Mouse (Mus musculus): ENCODE data around the gene Nop9. TPM values are rescaled to one million over a fixed set of nuclear protein-coding genes. Genes with fewer than 3 reads are reported as not detected.

The Nop9 gene
- total RNA-seq, 1 experiment, result 30.0 TPM

DNA sequence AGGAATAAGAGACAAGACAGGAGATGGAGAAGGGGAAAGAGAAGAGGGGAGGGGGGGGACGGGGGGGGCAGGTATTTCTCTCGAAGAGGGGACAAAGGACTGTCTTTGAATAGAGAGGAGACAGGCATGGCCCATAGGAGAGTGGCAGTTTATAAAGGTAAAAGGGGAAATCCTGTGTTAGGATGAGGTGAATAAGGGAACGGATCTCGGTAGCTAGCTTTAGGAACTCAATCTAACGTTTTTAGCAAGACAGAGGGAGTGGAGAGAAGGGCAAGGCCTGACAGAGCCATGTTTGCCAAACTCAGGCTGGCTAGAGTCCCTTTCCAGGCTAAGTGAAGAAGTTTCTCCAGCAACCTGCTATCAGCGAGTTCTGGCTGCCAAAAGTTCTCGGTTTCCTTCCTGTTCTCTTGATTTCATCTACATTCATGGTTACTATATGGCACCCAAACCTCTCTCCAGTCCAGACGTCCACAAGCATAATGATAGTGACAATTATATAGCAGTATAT lies 23.0 kb upstream of the Nop9 start:
- Histone ChIP-seq H3K36me3 (ENCODE audit: control insufficient read depth, insufficient read depth, low read length, poor library complexity, severe bottlenecking) (peaks cover 20% of the 10 kb centered on the region; the same call in 1 of the 2 replicates), H3K9ac (ENCODE audit: insufficient read depth, low read depth, low read length, poor library complexity, severe bottlenecking) (peak overlapping the region; percentile 77; the same call in 1 of the 2 replicates), H3K4me3 (ENCODE audit: insufficient read depth in 1 of 2, low read depth in 1 of 2, low read length in 2 of 2, poor library complexity in 1 of 2, severe bottlenecking in 1 of 2) (peak overlapping the region; percentile 76 to 90), H3K9me3 (ENCODE audit: control insufficient read depth, insufficient read depth, low read depth, low read length) (no peaks in the 10 kb centered on the region), H3K4me1 (ENCODE audit: control insufficient read depth in 2 of 2, insufficient read depth in 2 of 2, low read length in 2 of 2, poor library complexity in 1 of 2) (peaks cover 6 to 27% of the 10 kb centered on the region in 2 experiments; a peak in 3 of 4 replicates), H3K27ac (ENCODE audit: insufficient read depth, low read depth, low read length, poor library complexity, severe bottlenecking) (no peak overlapping the region)
- TF ChIP-seq HCFC1 (IDR thresholded peaks at IDR 0.05; ENCODE audit: borderline replicate concordance, insufficient read depth, low read length) (no peak), CHD2 (IDR thresholded peaks at IDR 0.05; ENCODE audit: low read depth, low read length) (no peak), ZNF384 (IDR thresholded peaks at IDR 0.05; ENCODE audit: low read depth, low read length) (no peak), MAFK (IDR thresholded peaks at IDR 0.05; ENCODE audit: insufficient read depth, low read depth, low read length) (no peak), ZC3H11A (IDR thresholded peaks at IDR 0.05; ENCODE audit: borderline replicate concordance, low read depth, low read length) (no peak)
- in situ Hi-C loops (cut with MboI; ENCODE audit: low sequenced_read_pairs in 2 of 2, unreplicated experiment in 2 of 2), result no loop called here
- DNase-seq (ENCODE audit: low read depth, low spot score), result no peak

GRCm38 (mm10) chr14:55723433-55723832 lies 22.1 kb upstream of the Nop9 start:
- Histone ChIP-seq H3K36me3 (ENCODE audit: control insufficient read depth, insufficient read depth, low read length, poor library complexity, severe bottlenecking) (peaks cover 13% of the 10 kb centered on the region; the same call in 1 of the 2 replicates), H3K9me3 (ENCODE audit: control insufficient read depth, insufficient read depth, low read depth, low read length) (no peaks in the 10 kb centered on the region), H3K27ac (ENCODE audit: insufficient read depth, low read depth, low read length, poor library complexity, severe bottlenecking) (no peak overlapping the region), H3K4me3 (ENCODE audit: insufficient read depth in 1 of 2, low read depth in 1 of 2, low read length in 2 of 2, poor library complexity in 1 of 2, severe bottlenecking in 1 of 2) (no peak overlapping the region), H3K9ac (ENCODE audit: insufficient read depth, low read depth, low read length, poor library complexity, severe bottlenecking) (no peak overlapping the region), H3K4me1 (ENCODE audit: control insufficient read depth in 2 of 2, insufficient read depth in 2 of 2, low read length in 2 of 2, poor library complexity in 1 of 2) (peaks cover 6 to 27% of the 10 kb centered on the region in 2 experiments; a peak in 3 of 4 replicates)
- no peak for DNase-seq (ENCODE audit: low read depth, low spot score)
- TF ChIP-seq ZC3H11A (IDR thresholded peaks at IDR 0.05; ENCODE audit: borderline replicate concordance, low read depth, low read length), result no peak
- TF ChIP-seq CHD2 (IDR thresholded peaks at IDR 0.05; ENCODE audit: low read depth, low read length), result no peak
- in situ Hi-C loops (cut with MboI; ENCODE audit: low sequenced_read_pairs in 2 of 2, unreplicated experiment in 2 of 2), result no loop called here

DNA sequence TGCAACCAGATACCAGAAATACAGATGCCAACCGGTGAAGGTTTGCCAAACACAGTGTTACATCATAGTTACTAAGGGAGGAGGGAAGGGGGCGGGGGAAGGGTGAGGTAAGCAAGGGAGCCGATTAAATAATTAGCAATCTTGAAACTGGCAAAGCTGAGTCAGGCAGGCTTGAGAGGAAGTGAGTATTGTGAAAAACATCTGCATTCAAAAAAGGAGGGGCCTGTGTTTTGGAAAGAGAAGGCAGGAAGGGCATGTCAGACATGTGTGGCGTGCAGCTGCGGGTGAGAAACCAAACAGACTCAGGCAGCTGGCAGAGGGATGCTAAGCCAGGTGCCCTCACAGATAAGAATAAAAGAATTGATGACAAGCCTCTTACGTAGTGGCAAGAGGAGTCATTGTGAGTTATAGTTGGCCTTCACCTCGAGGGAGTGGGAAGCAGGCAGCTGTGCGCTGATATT lies 21.1 kb upstream of the Nop9 start:
- Histone ChIP-seq H3K27ac (ENCODE audit: insufficient read depth, low read depth, low read length, poor library complexity, severe bottlenecking) (no peak overlapping the region), H3K4me3 (ENCODE audit: insufficient read depth in 1 of 2, low read depth in 1 of 2, low read length in 2 of 2, poor library complexity in 1 of 2, severe bottlenecking in 1 of 2) (no peak overlapping the region), H3K36me3 (ENCODE audit: control insufficient read depth, insufficient read depth, low read length, poor library complexity, severe bottlenecking) (peaks cover 4% of the 10 kb centered on the region; the same call in 1 of the 2 replicates), H3K9me3 (ENCODE audit: control insufficient read depth, insufficient read depth, low read depth, low read length) (no peaks in the 10 kb centered on the region), H3K4me1 (ENCODE audit: control insufficient read depth in 2 of 2, insufficient read depth in 2 of 2, low read length in 2 of 2, poor library complexity in 1 of 2) (peaks cover 6 to 23% of the 10 kb centered on the region in 2 experiments; a peak in 3 of 4 replicates), H3K9ac (ENCODE audit: insufficient read depth, low read depth, low read length, poor library complexity, severe bottlenecking) (no peak overlapping the region)
- no peak for DNase-seq (ENCODE audit: low read depth, low spot score)
- in situ Hi-C loops (cut with MboI; ENCODE audit: low sequenced_read_pairs in 2 of 2, unreplicated experiment in 2 of 2), result no loop called here
- TF ChIP-seq ZC3H11A (IDR thresholded peaks at IDR 0.05; ENCODE audit: borderline replicate concordance, low read depth, low read length), result no peak
- TF ChIP-seq ZNF384 (IDR thresholded peaks at IDR 0.05; ENCODE audit: low read depth, low read length), result no peak
- no peak for TF ChIP-seq CHD2 (IDR thresholded peaks at IDR 0.05; ENCODE audit: low read depth, low read length)
- no peak for TF ChIP-seq HCFC1 (IDR thresholded peaks at IDR 0.05; ENCODE audit: borderline replicate concordance, insufficient read depth, low read length)
- no peak for TF ChIP-seq MAFK (IDR thresholded peaks at IDR 0.05; ENCODE audit: insufficient read depth, low read depth, low read length)

DNA sequence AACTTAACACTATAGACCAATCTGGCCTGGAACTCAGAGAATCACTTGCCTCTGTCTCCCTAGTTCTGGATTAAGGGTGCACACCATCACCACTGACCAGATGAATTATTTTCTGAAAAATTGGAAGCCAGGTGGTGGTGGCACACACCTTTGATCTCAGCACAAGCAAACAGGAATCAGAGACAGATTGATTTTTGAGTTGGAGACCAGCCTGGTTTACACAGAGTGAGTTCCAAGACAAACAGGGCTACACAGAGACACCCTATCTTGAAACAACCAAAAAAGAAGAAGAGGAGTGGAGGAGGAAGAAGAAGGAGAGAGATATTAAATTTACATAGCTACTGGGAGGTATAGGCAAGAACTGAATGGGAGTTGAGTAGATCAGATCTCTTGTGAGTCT lies 19.2 kb upstream of the Nop9 start:
- Histone ChIP-seq H3K4me3 (ENCODE audit: insufficient read depth in 1 of 2, low read depth in 1 of 2, low read length in 2 of 2, poor library complexity in 1 of 2, severe bottlenecking in 1 of 2) (no peak overlapping the region), H3K9ac (ENCODE audit: insufficient read depth, low read depth, low read length, poor library complexity, severe bottlenecking) (no peak overlapping the region), H3K27ac (ENCODE audit: insufficient read depth, low read depth, low read length, poor library complexity, severe bottlenecking) (no peak overlapping the region), H3K4me1 (ENCODE audit: control insufficient read depth in 2 of 2, insufficient read depth in 2 of 2, low read length in 2 of 2, poor library complexity in 1 of 2) (peaks cover 2 to 8% of the 10 kb centered on the region in 2 experiments; a peak in 3 of 4 replicates), H3K9me3 (ENCODE audit: control insufficient read depth, insufficient read depth, low read depth, low read length) (no peaks in the 10 kb centered on the region), H3K36me3 (ENCODE audit: control insufficient read depth, insufficient read depth, low read length, poor library complexity, severe bottlenecking) (no peaks in the 10 kb centered on the region)
- in situ Hi-C loops (cut with MboI; ENCODE audit: low sequenced_read_pairs in 2 of 2, unreplicated experiment in 2 of 2), result no loop called here
- no peak for DNase-seq (ENCODE audit: low read depth, low spot score)
- no peak for TF ChIP-seq MAFK (IDR thresholded peaks at IDR 0.05; ENCODE audit: insufficient read depth, low read depth, low read length)
